ENCODE assay signal across 20 mouse cellular contexts in the genomic region with DNA sequence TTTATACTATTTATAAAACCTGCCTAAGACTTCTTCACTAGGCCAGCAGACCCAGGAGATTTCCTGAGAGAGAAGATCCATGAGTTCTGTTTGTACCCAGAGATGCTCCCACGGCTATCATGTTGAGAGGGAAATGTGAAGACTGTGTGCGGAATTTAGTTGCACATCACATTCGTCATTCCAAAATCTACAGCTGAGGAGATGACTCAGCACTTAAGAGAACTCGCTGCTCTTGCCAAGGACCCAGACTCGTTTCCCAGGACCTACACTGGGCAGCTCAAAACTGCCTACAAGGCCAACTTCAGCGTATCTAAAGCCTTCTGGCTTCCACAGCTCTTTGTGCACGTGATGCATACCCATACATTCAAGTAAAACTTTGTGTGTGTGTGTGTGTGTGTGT. TPM values are rescaled to one million over a fixed set of nuclear protein-coding genes. Genes with fewer than 3 reads are reported as not detected.
DNase-seq lines count a peak whose midpoint lies in the region; ATAC-seq lines count a peak whose summit lies in the region.
"Had no signal": no experiment of that assay in that cellular context is flagged by ENCODE, and none has a peak within 500 bp of the region (broad histone marks: within the 10 kb centered on the region; RNA-seq: fewer than 3 reads in every experiment).

No protein-coding gene starts in this region.

- peak; percentile 84 for DNase-seq in adrenal gland, adult (ENCODE audit: inconsistent age in 2 of 2, low spot score in 1 of 2)
- no peak for DNase-seq in adrenal gland, postnatal 4 days (ENCODE audit: low spot score in 2 of 2)
- peak; percentile 9 to 12 for DNase-seq in heart, postnatal 10 days
- no peak for DNase-seq in heart, postnatal 36 days
- peak; percentile 42 for DNase-seq in 3134 (ENCODE audit: extremely low read depth, insufficient read length, low spot score)
- peak; percentile 43 for DNase-seq in adrenal gland, adult 8-10 months
- DNase-seq in ovary, postnatal 14 days (ENCODE audit: low spot score) = no peak
- DNase-seq: cerebellum, postnatal 14 days; heart, adult 2 months; kidney, adult 18-20 months; kidney, postnatal 10 days; layer of hippocampus, postnatal 36 days; thymus, adult 2 months had no signal

- intact Hi-C loops in heart, postnatal 10 days (cut with DNase I) = loop anchor here (10.0 kb wide), 1 partner anchor 713 kb away; no protein-coding TSS in a partner anchor
- intact Hi-C loops in heart, postnatal 36 days (cut with DNase I) = no loop called here

- ATAC-seq in cerebellum, adult (ENCODE audit: insufficient number of reproducible peaks, low FRiP score, low TSS enrichment) = no peak
- ATAC-seq: forebrain, embryonic 15.5 days had no signal

RNA-seq across cellular contexts. Expression of gene 4930579F01Rik, which starts 1.4 kb away (rescaled TPM):
- total RNA-seq in adrenal gland, postnatal 4 days (2021) = not detected
- total RNA-seq in heart, postnatal 10 days (2021) = not detected
- not detected for total RNA-seq in heart, postnatal 36 days (2021)
- total RNA-seq in adrenal gland, adult 8-10 months (2022) = not detected
- total RNA-seq: CH12.LX; gastrocnemius, adult 18-20 months; heart, adult 2 months; layer of hippocampus, adult 2 months; layer of hippocampus, postnatal 36 days; left cerebral cortex, postnatal 25 days; midbrain, postnatal 0 days had no signal

RNA-seq across cellular contexts. Expression of gene Adh7, which starts 25.3 kb away (rescaled TPM):
- total RNA-seq in adrenal gland, postnatal 4 days (2021) = 10 to 100 TPM; 22.2 to 29.2 TPM
- total RNA-seq in heart, postnatal 10 days (2021) = under 1 TPM in 1 of 2 experiments, not detected in 1; 0.10 TPM
- under 1 TPM; 0.11 to 0.17 TPM for total RNA-seq in heart, postnatal 36 days (2021)
- total RNA-seq in adrenal gland, adult 8-10 months (2022) = 100 to 1,000 TPM in 2 of 4 experiments, 1 to 10 TPM in 2; 1.5 to 212 (median 76.4) TPM
- total RNA-seq: CH12.LX; left cerebral cortex, postnatal 25 days had no signal

RNA-seq across cellular contexts. Expression of gene Mttp, which starts 47.5 kb away (rescaled TPM):
- 10 to 100 TPM; 11.7 to 21.3 TPM for total RNA-seq in adrenal gland, postnatal 4 days (2021)
- total RNA-seq in heart, postnatal 10 days (2021) = 1 to 10 TPM; 8.4 to 9.0 TPM
- total RNA-seq in heart, postnatal 36 days (2021) = 1 to 10 TPM; 5.4 to 6.2 TPM
- total RNA-seq in adrenal gland, adult 8-10 months (2022) = 10 to 100 TPM in 2 of 4 experiments, 1 to 10 TPM in 2; 5.9 to 11.8 (median 8.8) TPM

RNA-seq across cellular contexts. Expression of gene Trmt10a, which starts 49.0 kb away (rescaled TPM):
- 10 to 100 TPM in 1 of 2 experiments, 1 to 10 TPM in 1; 6.6 to 12.5 TPM for total RNA-seq in adrenal gland, postnatal 4 days (2021)
- 1 to 10 TPM; 3.2 to 4.3 TPM for total RNA-seq in heart, postnatal 10 days (2021)
- total RNA-seq in heart, postnatal 36 days (2021) = 1 to 10 TPM; 2.3 to 3.2 TPM
- total RNA-seq in adrenal gland, adult 8-10 months (2022) = 1 to 10 TPM; 4.9 to 9.2 (median 7.0) TPM

Comparison
In these comparisons a context has a peak if more than half of its experiments do, and no peak if none do; other contexts are left out.
1. DNase-seq: peak in adrenal gland, adult (2 of 2), heart, postnatal 10 days (2 of 2), 3134 (single experiment) and adrenal gland, adult 8-10 months (single experiment); none in adrenal gland, postnatal 4 days (0 of 2), heart, postnatal 36 days (0 of 2) and ovary, postnatal 14 days (single experiment).